Mouse (Mus musculus) left cerebral cortex, postnatal 14 days (tissue): ENCODE data around the gene D630045J12Rik. TPM values are rescaled to one million over a fixed set of nuclear protein-coding genes. Genes with fewer than 3 reads are reported as not detected.

Experiments used
- DNase-seq, 2 experiments: peaks; one replicate each; pipeline ENCODE4 v3.0.0; 2021 to 2022; ENCODE audit warnings: low spot score in 2 of 2, mixed read lengths in 1 of 2
- intact Hi-C: fragments of 180-260 bp; cut with DNase I; formaldehyde crosslinking; loops from one replicate; pipeline ENCODE4 v1.15.1; 2025
- total RNA-seq, 2 experiments: library from RNA; stranded (reverse); gene quantifications; 2 replicates each; pipeline ENCODE4 v1.2.3; 2021

D630045J12Rik gene
- total RNA-seq, 2 experiments from 2014 or later = 35.3 to 39.1 TPM

GRCm38 (mm10) chr6:38149483-38149882 lies 104.3 kb downstream of the D630045J12Rik start:
- intact Hi-C loops = no loop called here
- DNase-seq = no peak

- intact Hi-C loops = no loop called here
- DNase-seq = no peak
These were observed 105.2 kb downstream of the D630045J12Rik start for GRCm38 (mm10) chr6:38148626-38149025.

- intact Hi-C loops = no loop called here
- DNase-seq = no peak
These were observed 106.5 kb downstream of the D630045J12Rik start for GRCm38 (mm10) chr6:38147301-38147700.

- peak; percentile 65 to 77 for DNase-seq
- intact Hi-C loops = no loop called here
These were observed 108.2 kb downstream of the D630045J12Rik start for GRCm38 (mm10) chr6:38145463-38146065.

DNA sequence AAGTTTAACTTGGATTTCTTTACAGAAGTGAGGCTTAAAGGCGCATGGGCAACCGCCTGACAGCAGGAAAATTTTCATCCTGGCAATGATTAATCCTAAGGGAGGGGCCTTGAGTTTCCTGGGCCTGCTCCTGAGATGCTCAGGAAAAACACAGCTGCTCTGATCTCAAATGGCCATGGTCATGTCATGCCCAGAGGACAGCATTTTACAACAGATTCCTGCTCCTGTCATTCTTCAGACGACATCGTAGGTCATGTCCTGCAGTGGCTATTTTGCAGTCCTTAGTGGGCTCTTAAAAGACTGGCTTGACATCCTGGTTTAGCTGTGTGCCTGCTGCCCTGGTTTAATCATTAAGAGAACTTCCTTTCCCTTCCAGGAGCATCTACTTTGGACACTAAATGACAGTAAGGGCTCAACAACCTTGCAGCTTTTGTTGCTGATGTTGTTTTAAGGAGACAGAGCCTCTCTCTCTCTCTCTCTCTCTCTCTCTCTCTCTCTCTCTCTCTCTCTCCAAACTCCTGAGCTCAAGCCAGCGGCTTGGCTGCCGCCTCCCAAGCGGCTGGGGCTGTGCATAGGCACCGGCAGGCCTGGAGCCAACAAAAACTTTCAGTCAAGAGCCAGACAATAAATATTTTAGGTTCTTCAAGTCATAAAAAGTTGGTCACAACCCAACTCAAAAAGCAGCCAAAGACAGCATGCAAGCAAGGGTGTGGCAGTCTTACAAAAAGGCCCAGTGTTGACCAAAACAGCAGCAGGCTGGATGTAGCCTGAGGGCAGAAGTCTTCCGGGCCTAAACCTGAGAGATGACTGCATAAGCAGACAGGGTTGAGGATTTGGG lies 109.4 kb downstream of the D630045J12Rik start:
- intact Hi-C loops = no loop called here
- no peak for DNase-seq

GRCm38 (mm10) chr6:38140402-38140801 lies 113.4 kb downstream of the D630045J12Rik start:
- DNase-seq = no peak
- intact Hi-C loops = no loop called here

DNA sequence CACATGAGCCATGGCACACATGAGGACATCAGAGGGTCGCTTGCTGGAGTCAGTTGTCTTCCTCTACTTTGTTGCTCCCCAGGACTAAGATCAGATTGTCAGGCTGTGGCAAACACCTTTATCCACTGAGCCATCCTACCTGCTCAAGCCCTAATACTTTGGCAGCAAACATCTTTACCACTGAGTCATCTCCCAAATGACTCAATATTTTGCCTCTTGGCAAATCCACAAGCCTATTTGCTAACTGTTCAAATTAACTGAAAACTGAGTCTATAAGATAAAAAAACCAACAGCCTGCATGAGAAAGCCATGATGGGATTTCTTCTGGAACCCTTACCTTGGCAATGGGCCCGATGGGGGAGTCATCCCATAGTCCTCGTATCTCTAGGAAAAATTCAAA lies 114.7 kb downstream of the D630045J12Rik start:
- intact Hi-C loops = no loop called here
- no peak for DNase-seq

- intact Hi-C loops = no loop called here
- DNase-seq = peak; percentile 55 to 67
These were observed 118.8 kb downstream of the D630045J12Rik start for GRCm38 (mm10) chr6:38134806-38135559.

- DNase-seq = peak in 1 of 2 experiments; percentile 26
- intact Hi-C loops = no loop called here
These were observed 122.0 kb downstream of the D630045J12Rik start for GRCm38 (mm10) chr6:38131801-38132231.

DNA sequence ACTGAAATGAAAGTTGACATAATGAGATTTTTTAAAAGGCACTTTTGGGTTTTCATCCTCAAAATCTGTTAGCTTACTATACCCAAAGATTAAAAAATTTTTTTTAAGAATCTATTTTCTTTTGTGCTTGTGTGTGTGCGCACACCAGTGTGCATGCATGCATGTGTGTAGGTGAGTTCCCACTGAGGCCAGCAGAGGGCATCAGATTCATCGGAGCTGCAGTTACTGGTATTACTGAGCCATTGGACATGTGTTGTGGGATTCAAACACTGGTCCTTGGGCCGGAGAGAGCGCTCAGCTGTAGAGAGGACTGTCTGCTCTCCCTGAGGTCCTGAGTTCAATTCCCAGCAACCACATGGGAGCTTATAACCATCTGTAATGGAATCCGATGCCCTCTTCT lies 123.9 kb downstream of the D630045J12Rik start:
- intact Hi-C loops = no loop called here
- no peak for DNase-seq

DNA sequence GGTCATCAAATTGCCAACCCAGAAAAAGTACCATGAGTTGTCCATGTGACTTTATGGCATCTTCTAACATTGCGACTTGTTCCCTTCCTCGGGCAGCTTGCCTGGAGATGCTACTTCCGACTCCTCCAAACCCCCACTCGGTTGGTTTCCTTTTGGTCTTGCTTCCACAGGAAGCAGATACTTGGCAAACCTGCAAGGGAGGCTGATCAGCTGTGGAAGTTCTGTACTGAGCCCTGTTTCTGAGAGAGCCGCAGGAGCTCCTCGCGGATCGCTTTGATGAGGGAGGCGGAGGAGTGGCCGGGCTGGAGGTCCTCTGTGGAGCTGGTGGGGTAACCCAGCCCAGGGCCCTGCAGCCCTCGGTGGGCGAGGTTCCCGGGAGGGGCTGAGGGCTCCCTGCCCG lies 125.7 kb downstream of the D630045J12Rik start:
- DNase-seq = no peak
- intact Hi-C loops = no loop called here

DNA sequence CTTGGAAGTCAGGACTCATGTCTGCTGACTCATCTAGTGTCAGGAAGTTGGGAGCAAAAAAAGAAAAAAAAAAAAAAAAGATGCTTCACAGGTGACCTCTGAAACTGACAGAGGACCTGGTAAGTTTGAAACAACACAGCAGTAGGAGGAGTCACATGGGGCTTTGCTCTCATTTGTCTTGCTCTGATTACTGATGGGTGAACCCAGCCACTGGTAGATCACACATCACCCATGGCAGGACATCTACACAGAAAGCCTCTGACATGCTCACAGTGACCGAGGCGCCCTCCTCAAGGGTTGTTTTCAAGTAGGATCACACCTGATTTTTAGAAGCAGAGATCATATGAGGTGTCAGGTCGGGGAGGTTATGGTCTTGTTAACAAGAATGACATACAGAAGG lies 128.3 kb downstream of the D630045J12Rik start:
- intact Hi-C loops = no loop called here

GRCm38 (mm10) chr6:38124882-38125281 lies 128.9 kb downstream of the D630045J12Rik start:
- intact Hi-C loops = no loop called here
- no peak for DNase-seq

More for the DNA sequence above, 128.3 kb downstream of the D630045J12Rik start:
- no peak for DNase-seq

DNA sequence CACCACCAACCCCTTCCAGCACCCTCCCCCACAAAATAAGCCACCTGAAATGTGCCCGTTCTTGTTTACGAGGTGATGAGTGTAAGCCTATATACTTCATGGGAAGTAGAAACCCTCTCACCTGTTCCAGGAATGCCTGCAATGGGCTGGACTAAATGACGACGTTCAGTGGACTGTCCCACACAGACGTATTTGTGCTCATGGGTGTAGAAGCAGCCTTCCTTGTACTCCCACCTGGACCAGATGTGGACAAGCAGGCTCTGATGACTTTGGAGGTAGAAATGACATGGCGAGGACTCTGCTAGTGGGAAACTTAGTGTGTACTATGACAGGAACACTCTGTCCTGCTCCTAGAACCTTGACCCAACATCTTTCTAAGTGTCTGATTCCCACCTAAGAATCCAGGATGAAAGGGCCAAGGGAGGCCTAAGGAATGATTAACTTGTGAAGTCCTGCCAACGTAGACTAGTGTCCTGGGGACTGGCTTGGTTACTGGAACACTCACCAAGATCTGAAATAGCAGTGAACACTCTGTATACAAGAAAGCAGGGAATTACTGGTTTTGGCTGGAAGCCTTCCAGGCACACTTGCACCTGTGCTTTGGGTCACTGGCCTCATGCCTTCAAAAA lies 129.5 kb downstream of the D630045J12Rik start, which contains the start of gene Atp6v0a4:
Atp6v0a4 (minus strand) TSS at position 380 of the 629 bp plus-strand sequence.
- intact Hi-C loops = no loop called here
- DNase-seq = no peak

- no peak for DNase-seq
- intact Hi-C loops = no loop called here
These were observed 130.2 kb downstream of the D630045J12Rik start for GRCm38 (mm10) chr6:38123471-38124206.

DNA sequence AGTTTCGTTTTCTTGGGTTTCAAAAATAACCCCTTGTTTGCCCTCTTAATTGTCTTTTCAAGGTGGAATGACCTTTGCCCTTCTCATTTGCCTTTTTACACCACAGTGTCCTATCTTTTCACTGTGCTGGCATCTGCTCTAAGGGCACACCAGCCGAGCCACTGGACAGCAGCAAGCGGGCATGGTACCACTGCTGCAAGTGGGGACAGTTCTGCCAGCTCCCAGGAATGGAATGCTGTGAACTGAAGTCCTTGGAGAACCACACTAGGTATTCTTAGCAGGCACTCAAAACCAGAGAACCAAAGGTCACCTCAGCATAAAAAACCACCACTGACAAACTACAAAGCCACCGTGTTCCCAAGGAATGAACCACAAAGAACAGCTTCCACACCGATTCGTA lies 131.0 kb downstream of the D630045J12Rik start:
- intact Hi-C loops = no loop called here
- no peak for DNase-seq

DNA sequence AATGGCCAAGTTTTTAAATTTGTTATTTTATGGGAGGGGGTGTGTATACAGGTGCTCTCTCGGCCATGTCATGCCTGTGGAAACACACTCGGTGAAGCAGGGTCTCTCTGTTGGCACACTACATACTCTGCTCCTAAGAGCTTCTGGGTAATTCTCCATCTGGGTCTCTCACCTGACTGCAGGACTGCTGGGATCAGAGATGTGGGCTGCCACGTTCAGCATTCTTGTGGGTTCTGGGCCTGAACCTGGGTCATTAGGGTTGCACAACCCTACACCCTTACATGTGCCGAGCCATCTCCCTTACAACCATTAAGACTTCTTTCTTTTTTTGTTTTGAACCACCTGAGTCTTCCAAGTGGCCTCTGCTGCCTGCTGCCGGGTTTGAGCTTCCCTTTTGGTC lies 132.0 kb downstream of the D630045J12Rik start:
- intact Hi-C loops = no loop called here
- DNase-seq = no peak

GRCm38 (mm10) chr6:38120681-38121371 lies 133.0 kb downstream of the D630045J12Rik start:
- intact Hi-C loops = no loop called here

More at GRCm38 (mm10) chr6:38120681-38121371, 133.0 kb downstream of the D630045J12Rik start:
- no peak for DNase-seq
